Mouse (Mus musculus) thymus, adult 2 months (tissue): ENCODE data around the gene Fam57a.

ENCODE experiments used
- CTCF ChIP-seq: fragments of 200-500 bp; IDR thresholded peaks from 2 replicates; pipeline ENCODE4 v1.5.1; 2012; ENCODE audit warnings: mild to moderate bottlenecking, control low read depth, low read length, moderate library complexity, borderline replicate concordance; ENCODE audit not compliant: control insufficient read depth, poor library complexity, insufficient read depth; ENCODE audit errors: extremely low read depth
- POLR2A ChIP-seq: fragments of 200-500 bp; IDR thresholded peaks from 2 replicates; pipeline ENCODE4 v1.6.1; 2012; ENCODE audit warnings: mild to moderate bottlenecking, low read length, control low read depth, moderate library complexity; ENCODE audit not compliant: control insufficient read depth, poor library complexity, insufficient read depth; ENCODE audit errors: extremely low read depth

GRCm38 (mm10) chr11:76168976-76169375 lies 10.5 kb upstream of the Fam57a start:
- TF ChIP-seq CTCF (no peak), POLR2A (no peak)
